Mouse (Mus musculus): ENCODE results near the gene Plin1.

Gene Plin1

GRCm38 (mm10) chr7:79734563-79734962 is 1.9 kb upstream of the Plin1 start:
- peak; percentile 86 to 96 for DNase-seq

- DNase-seq: peak in 1 of 2 experiments; percentile 26
Observed at GRCm38 (mm10) chr7:79731438-79731837, 1.3 kb downstream of the Plin1 start.

GRCm38 (mm10) chr7:79729743-79730370 is 2.8 kb downstream of the Plin1 start:
- DNase-seq: peak in 1 of 2 experiments; percentile 53

- DNase-seq: peak; percentile 68 to 76
Observed at GRCm38 (mm10) chr7:79729169-79729568, 3.5 kb downstream of the Plin1 start.

- peak; percentile 64 to 66 for DNase-seq
Observed at GRCm38 (mm10) chr7:79728219-79728618, 4.5 kb downstream of the Plin1 start.

GRCm38 (mm10) chr7:79727091-79727490 is 5.6 kb downstream of the Plin1 start:
- peak; percentile 74 to 86 for DNase-seq

GRCm38 (mm10) chr7:79721386-79721977 is 11.2 kb downstream of the Plin1 start:
- DNase-seq: peak; percentile 52 to 70

GRCm38 (mm10) chr7:79715187-79715981 is 17.3 kb downstream of the Plin1 start, which contains the start of gene Kif7:
Gene Kif7, minus strand, starts transcription at chr7:79715720.
- DNase-seq: peak; percentile 81 to 90

GRCm38 (mm10) chr7:79710831-79711230 is 21.9 kb downstream of the Plin1 start:
- peak in 1 of 2 experiments; percentile 35 for DNase-seq

- peak in 1 of 2 experiments; percentile 33 for DNase-seq
Observed at GRCm38 (mm10) chr7:79710130-79710607, 22.5 kb downstream of the Plin1 start.

- DNase-seq: no peak
Observed at GRCm38 (mm10) chr7:79705210-79705609, 27.5 kb downstream of the Plin1 start.

- no peak for DNase-seq
Observed at GRCm38 (mm10) chr7:79702755-79703154, 29.9 kb downstream of the Plin1 start.

GRCm38 (mm10) chr7:79696495-79696894 is 36.2 kb downstream of the Plin1 start:
- DNase-seq: no peak

- DNase-seq: no peak
Observed at GRCm38 (mm10) chr7:79680231-79680630, 52.5 kb downstream of the Plin1 start.

- peak in 1 of 2 experiments; percentile 39 for DNase-seq
Observed at GRCm38 (mm10) chr7:79679186-79679585, 53.5 kb downstream of the Plin1 start.

GRCm38 (mm10) chr7:79670900-79671604 is 61.7 kb downstream of the Plin1 start:
- no peak for DNase-seq

All from kidney, postnatal 25 days (tissue).